Mouse (Mus musculus) stomach, postnatal 0 days (tissue): ENCODE results near the gene Pkp4.

Experiments
- CTCF ChIP-seq: IDR thresholded peaks from 2 replicates; pipeline ENCODE4 v1.5.1; 2016; ENCODE audit warnings: antibody characterized with exemption, low read depth, mild to moderate bottlenecking, moderate library complexity
- EP300 ChIP-seq: optimal IDR thresholded peaks from 2 replicates; pipeline ENCODE3; 2016; ENCODE audit warnings: antibody characterized with exemption

GRCm38 (mm10) chr2:59313293-59313692, 152.6 kb downstream of the Pkp4 start:
- no peak for TF ChIP-seq CTCF
- TF ChIP-seq EP300: no peak
